Mouse (Mus musculus): ENCODE results near the gene Cdk16. TPM values are rescaled to one million over a fixed set of nuclear protein-coding genes. Genes with fewer than 3 reads are reported as not detected.

The Cdk16 gene
- polyA plus RNA-seq, 1 experiment from 2014 or later: 125 TPM

Other genes starting within 250 kb of the Cdk16 start
- 0.54 and 0.91 TPM in 2 replicates for gene Rgn, start 138.2 kb upstream of the Cdk16 start, polyA plus RNA-seq (2016; fragmentation: Nextera tagmentation; extraction: Ambion mirVana)
- 84.7 and 86.1 TPM in 2 replicates for gene Rbm10, start 70.5 kb upstream of the Cdk16 start, polyA plus RNA-seq (2016; fragmentation: Nextera tagmentation; extraction: Ambion mirVana)
- 205 and 217 TPM in 2 replicates for gene Ndufb11, start 70.3 kb upstream of the Cdk16 start, polyA plus RNA-seq (2016; fragmentation: Nextera tagmentation; extraction: Ambion mirVana)
- 225 and 232 TPM in 2 replicates for gene Uba1, start 29.6 kb upstream of the Cdk16 start, polyA plus RNA-seq (2016; fragmentation: Nextera tagmentation; extraction: Ambion mirVana)
- gene Usp11, start 16.0 kb downstream of the Cdk16 start, polyA plus RNA-seq (2016; fragmentation: Nextera tagmentation; extraction: Ambion mirVana): 49.5 and 60.6 TPM in 2 replicates
- 101 and 103 TPM in 2 replicates for gene Araf, start 109.9 kb downstream of the Cdk16 start, polyA plus RNA-seq (2016; fragmentation: Nextera tagmentation; extraction: Ambion mirVana)
- 14.7 and 15.6 TPM in 2 replicates for gene Timp1, start 182.2 kb downstream of the Cdk16 start, polyA plus RNA-seq (2016; fragmentation: Nextera tagmentation; extraction: Ambion mirVana)
- 0.14 and 0.20 TPM in 2 replicates for gene Syn1, start 233.1 kb downstream of the Cdk16 start, polyA plus RNA-seq (2016; fragmentation: Nextera tagmentation; extraction: Ambion mirVana)
- 2.9 and 3.6 TPM in 2 replicates for gene Cfp, start 243.6 kb downstream of the Cdk16 start, polyA plus RNA-seq (2016; fragmentation: Nextera tagmentation; extraction: Ambion mirVana)